ENCODE assay signal across 25 mouse cellular contexts in the genomic region with DNA sequence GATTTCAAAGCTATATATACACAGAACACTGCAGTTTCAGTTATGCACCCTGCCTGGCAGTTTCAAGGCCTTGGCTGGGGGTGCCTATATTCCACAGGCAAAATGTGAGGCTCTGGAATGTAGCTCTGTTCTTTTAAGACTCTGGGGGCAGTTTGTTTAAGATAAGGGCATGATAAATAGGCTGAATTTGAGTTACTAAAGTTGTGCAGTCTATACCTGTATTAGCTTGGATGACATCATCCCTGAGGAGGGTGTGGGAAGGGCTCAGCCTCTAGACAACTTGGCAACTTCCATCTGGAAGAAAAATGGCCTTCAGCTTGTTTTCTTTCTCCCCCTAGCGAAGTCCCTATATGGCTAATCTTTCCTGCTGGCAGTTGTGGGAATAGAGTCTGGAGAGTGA.
DNase-seq lines count a peak whose midpoint lies in the region; ATAC-seq and TF ChIP-seq lines count a peak whose summit lies in the region.
"Had no signal": no experiment of that assay in that cellular context is flagged by ENCODE, and none has a peak within 500 bp of the region (broad histone marks: within the 10 kb centered on the region; RNA-seq: fewer than 3 reads in every experiment).

No protein-coding gene starts in this region.

- H3K27ac ChIP-seq in heart, embryonic 10.5 days = peak overlapping the region; percentile 76
- peak overlapping the region; percentile 40; the same call in 1 of the 2 replicates for H3K27ac ChIP-seq in intestine, embryonic 14.5 days (ENCODE audit: low read depth)
- no peak overlapping the region for H3K27ac ChIP-seq in intestine, postnatal 0 days (ENCODE audit: low read depth, low read length)
- H3K27ac ChIP-seq in stomach, embryonic 15.5 days = peak overlapping the region; percentile 73; the same call in 1 of the 2 replicates
- H3K27ac ChIP-seq in midbrain, embryonic 10.5 days (replicated peaks) = no peak overlapping the region
- H3K27ac ChIP-seq: embryonic facial prominence, embryonic 12.5 days; hindbrain, postnatal 0 days; kidney, postnatal 0 days; limb, embryonic 15.5 days; liver, embryonic 14.5 days had no signal

- TF ChIP-seq CTCF in intestine, postnatal 0 days (IDR thresholded peaks at IDR 0.05; ENCODE audit: low read depth) = no peak

- H3K27me3 ChIP-seq in heart, embryonic 10.5 days (ENCODE audit: insufficient read depth, poor library complexity, severe bottlenecking) = no peaks in the 10 kb centered on the region
- no peaks in the 10 kb centered on the region for H3K27me3 ChIP-seq in intestine, embryonic 14.5 days (replicated peaks; ENCODE audit: control insufficient read depth, insufficient read depth, low read length)
- H3K27me3 ChIP-seq in intestine, postnatal 0 days (replicated peaks; ENCODE audit: control insufficient read depth, insufficient read depth, low read length) = no peaks in the 10 kb centered on the region
- H3K27me3 ChIP-seq in stomach, embryonic 15.5 days (replicated peaks) = no peaks in the 10 kb centered on the region
- H3K27me3 ChIP-seq in midbrain, embryonic 10.5 days (ENCODE audit: low read depth, poor library complexity, severe bottlenecking) = no peaks in the 10 kb centered on the region
- H3K27me3 ChIP-seq: embryonic facial prominence, embryonic 12.5 days; limb, embryonic 15.5 days; Patski had no signal

- no peak overlapping the region for H3K4me3 ChIP-seq in heart, embryonic 10.5 days
- no peak overlapping the region for H3K4me3 ChIP-seq in intestine, embryonic 14.5 days (ENCODE audit: low read depth, low read length)
- no peak overlapping the region for H3K4me3 ChIP-seq in intestine, postnatal 0 days (ENCODE audit: low read depth, low read length)
- H3K4me3 ChIP-seq in stomach, embryonic 15.5 days (replicated peaks) = no peak overlapping the region
- no peak overlapping the region for H3K4me3 ChIP-seq in midbrain, embryonic 10.5 days
- H3K4me3 ChIP-seq: embryonic facial prominence, embryonic 12.5 days; limb, embryonic 15.5 days had no signal

- H3K9me3 ChIP-seq in heart, embryonic 10.5 days = no peaks in the 10 kb centered on the region
- H3K9me3 ChIP-seq in intestine, embryonic 14.5 days (ENCODE audit: control insufficient read depth, low read length) = no peaks in the 10 kb centered on the region
- H3K9me3 ChIP-seq in intestine, postnatal 0 days (ENCODE audit: control insufficient read depth) = no peaks in the 10 kb centered on the region
- no peaks in the 10 kb centered on the region for H3K9me3 ChIP-seq in stomach, embryonic 15.5 days
- no peaks in the 10 kb centered on the region for H3K9me3 ChIP-seq in midbrain, embryonic 10.5 days (replicated peaks)
- H3K9me3 ChIP-seq: embryonic facial prominence, embryonic 12.5 days; limb, embryonic 15.5 days had no signal

- H3K4me1 ChIP-seq in heart, embryonic 10.5 days = peaks cover 54% of the 10 kb centered on the region
- peaks cover 8% of the 10 kb centered on the region; the same call in 1 of the 2 replicates for H3K4me1 ChIP-seq in intestine, embryonic 14.5 days (replicated peaks; ENCODE audit: control insufficient read depth, insufficient read depth, low read length)
- no peaks in the 10 kb centered on the region for H3K4me1 ChIP-seq in intestine, postnatal 0 days (replicated peaks; ENCODE audit: control insufficient read depth, insufficient read depth, low read length)
- 0 out of 2 replicates have a peak, but pooled peaks cover 8% of the 10 kb centered on the region for H3K4me1 ChIP-seq in stomach, embryonic 15.5 days
- no peaks in the 10 kb centered on the region for H3K4me1 ChIP-seq in midbrain, embryonic 10.5 days
- H3K4me1 ChIP-seq: embryonic facial prominence, embryonic 12.5 days; limb, embryonic 15.5 days had no signal

- DNase-seq in heart, embryonic 10.5 days (ENCODE audit: low spot score) = no peak
- DNase-seq in heart, postnatal 10 days = no peak
- no peak for DNase-seq in intestine, embryonic 14.5 days (ENCODE audit: low spot score)
- peak; percentile 11 for DNase-seq in NIH3T3 (ENCODE audit: low read depth)
- no peak for DNase-seq in midbrain, embryonic 10.5 days (ENCODE audit: low spot score)
- DNase-seq: cerebellum, adult 11-12 months; cerebellum, postnatal 10 days; forebrain, postnatal 0 days; gastrocnemius, postnatal 14 days; heart, adult 18-20 months; kidney, adult 2 months; left cerebral cortex, postnatal 4 days; lung, postnatal 36 days; right cerebral cortex, adult 18-20 months; right cerebral cortex, postnatal 4 days had no signal

- intact Hi-C loops in heart, postnatal 10 days (cut with DNase I) = no loop called here

- H3K9ac ChIP-seq in intestine, embryonic 14.5 days (ENCODE audit: low read length) = no peak overlapping the region
- H3K9ac ChIP-seq in intestine, postnatal 0 days (ENCODE audit: low read depth, low read length) = no peak overlapping the region
- no peak overlapping the region for H3K9ac ChIP-seq in stomach, embryonic 15.5 days
- H3K9ac ChIP-seq: embryonic facial prominence, embryonic 12.5 days; forebrain, postnatal 0 days; limb, embryonic 15.5 days; liver, embryonic 14.5 days had no signal

- 45% methylated on average over 1 of the region's 1 CpGs for WGBS in heart, embryonic 10.5 days
- WGBS in intestine, embryonic 14.5 days = 33% methylated on average over 1 of the region's 1 CpGs
- 69% methylated on average over 1 of the region's 1 CpGs for WGBS in intestine, postnatal 0 days
- 41% methylated on average over 1 of the region's 1 CpGs for WGBS in stomach, embryonic 15.5 days
- 85% methylated on average over 1 of the region's 1 CpGs for WGBS in midbrain, embryonic 10.5 days

- peak; percentile 81 for ATAC-seq in intestine, embryonic 14.5 days (replicated peaks; ENCODE audit: low FRiP score, low TSS enrichment, low read depth)
- no peak for ATAC-seq in intestine, postnatal 0 days
- ATAC-seq in stomach, embryonic 15.5 days (ENCODE audit: insufficient read depth, low FRiP score, low read depth) = peak; percentile 87
- ATAC-seq in cerebellum, adult (ENCODE audit: insufficient number of reproducible peaks, low FRiP score, low TSS enrichment) = no peak
- ATAC-seq: forebrain, postnatal 0 days; hindbrain, postnatal 0 days; midbrain, embryonic 16.5 days; Patski had no signal

- no peak overlapping the region for H3K4me2 ChIP-seq in intestine, embryonic 14.5 days (ENCODE audit: low read length)
- no peak overlapping the region for H3K4me2 ChIP-seq in intestine, postnatal 0 days (replicated peaks; ENCODE audit: low read depth)
- no peak overlapping the region for H3K4me2 ChIP-seq in stomach, embryonic 15.5 days
- H3K4me2 ChIP-seq: embryonic facial prominence, embryonic 12.5 days; limb, embryonic 15.5 days had no signal

- no peaks in the 10 kb centered on the region for H3K36me3 ChIP-seq in heart, embryonic 10.5 days
- H3K36me3 ChIP-seq in intestine, embryonic 14.5 days (ENCODE audit: control insufficient read depth, insufficient read depth, low read length) = no peaks in the 10 kb centered on the region
- no peaks in the 10 kb centered on the region for H3K36me3 ChIP-seq in intestine, postnatal 0 days (ENCODE audit: control insufficient read depth, insufficient read depth)
- H3K36me3 ChIP-seq in stomach, embryonic 15.5 days = no peaks in the 10 kb centered on the region
- no peaks in the 10 kb centered on the region for H3K36me3 ChIP-seq in midbrain, embryonic 10.5 days
- H3K36me3 ChIP-seq: embryonic facial prominence, embryonic 12.5 days; limb, embryonic 15.5 days had no signal

Comparison
In these comparisons a context has a peak if more than half of its experiments do, and no peak if none do; other contexts are left out.
1. H3K27ac ChIP-seq: peak in heart, embryonic 10.5 days (single experiment), intestine, embryonic 14.5 days (single experiment) and stomach, embryonic 15.5 days (single experiment); none in intestine, postnatal 0 days (single experiment) and midbrain, embryonic 10.5 days (single experiment).
2. ATAC-seq: peak in intestine, embryonic 14.5 days (single experiment) and stomach, embryonic 15.5 days (single experiment); none in intestine, postnatal 0 days (single experiment) and cerebellum, adult (single experiment).